Mouse (Mus musculus) G1E (cell line): Measurements from ENCODE around the gene Nup107.

Source experiments
- CTCF ChIP-seq: IDR thresholded peaks from 2 replicates; pipeline ENCODE4 v1.5.1; 2012; ENCODE audit warnings: low read depth, low read length, inconsistent platforms, mixed read lengths
- GATA2 ChIP-seq: IDR thresholded peaks from 2 replicates; pipeline ENCODE4 v1.6.1; 2012; ENCODE audit warnings: low read depth, low read length, inconsistent platforms, borderline replicate concordance
- POLR2AphosphoS5 ChIP-seq: IDR thresholded peaks from 2 replicates; pipeline ENCODE4 v1.6.1; 2012; ENCODE audit warnings: low read depth, low read length, inconsistent platforms; ENCODE audit not compliant: insufficient replicate concordance

GRCm38 (mm10) chr10:117748276-117749049, 44.0 kb downstream of the Nup107 start:
- no peak for TF ChIP-seq CTCF
- TF ChIP-seq POLR2AphosphoS5, result no peak
- TF ChIP-seq GATA2, result no peak
